Mouse (Mus musculus) spleen, adult 18-20 months (tissue): Measurements from ENCODE around the gene Hrk.

Source experiments
- DNase-seq, 2 experiments: peaks; one replicate each; pipeline ENCODE4 v3.0.0; 2022; ENCODE audit warnings: mixed read lengths in 2 of 2

Gene Hrk

GRCm38 (mm10) chr5:118164581-118164980, at the start of gene Hrk:
TSS of gene Hrk (plus strand) at chr5:118164648.
- DNase-seq, result no peak

GRCm38 (mm10) chr5:118118351-118118750, 46.1 kb upstream of the Hrk start:
- no peak for DNase-seq

GRCm38 (mm10) chr5:118118922-118119321, 45.5 kb upstream of the Hrk start:
- DNase-seq, result no peak

- no peak for DNase-seq
Measured at GRCm38 (mm10) chr5:118120670-118121069, 43.8 kb upstream of the Hrk start.

- DNase-seq, result no peak
Measured at GRCm38 (mm10) chr5:118121928-118122327, 42.5 kb upstream of the Hrk start.

GRCm38 (mm10) chr5:118123096-118123495, 41.4 kb upstream of the Hrk start:
- DNase-seq, result no peak

- DNase-seq, result no peak
Measured at GRCm38 (mm10) chr5:118126671-118127070, 37.8 kb upstream of the Hrk start.

GRCm38 (mm10) chr5:118128208-118128607, 36.2 kb upstream of the Hrk start:
- DNase-seq, result no peak

GRCm38 (mm10) chr5:118128651-118129050, 35.8 kb upstream of the Hrk start:
- DNase-seq, result no peak

- no peak for DNase-seq
Measured at GRCm38 (mm10) chr5:118136391-118136790, 28.1 kb upstream of the Hrk start.

GRCm38 (mm10) chr5:118139630-118140029, 24.8 kb upstream of the Hrk start:
- no peak for DNase-seq

- no peak for DNase-seq
Measured at GRCm38 (mm10) chr5:118142471-118142870, 22.0 kb upstream of the Hrk start.

- no peak for DNase-seq
Measured at GRCm38 (mm10) chr5:118143211-118144026, 21.0 kb upstream of the Hrk start.

- no peak for DNase-seq
Measured at GRCm38 (mm10) chr5:118144327-118144726, 20.1 kb upstream of the Hrk start.

- no peak for DNase-seq
Measured at GRCm38 (mm10) chr5:118144770-118145169, 19.7 kb upstream of the Hrk start.

- DNase-seq, result no peak
Measured at GRCm38 (mm10) chr5:118145458-118145857, 19.0 kb upstream of the Hrk start.

- no peak for DNase-seq
Measured at GRCm38 (mm10) chr5:118145999-118146679, 18.3 kb upstream of the Hrk start.

- DNase-seq, result no peak
Measured at GRCm38 (mm10) chr5:118147264-118147663, 17.2 kb upstream of the Hrk start.

- no peak for DNase-seq
Measured at GRCm38 (mm10) chr5:118149711-118150110, 14.7 kb upstream of the Hrk start.

- DNase-seq, result peak; percentile 59 to 74
Measured at GRCm38 (mm10) chr5:118154839-118155564, 9.4 kb upstream of the Hrk start, which contains the start of gene Fbxw8. TSS of gene Fbxw8 (minus strand) at chr5:118155464.

- DNase-seq, result no peak
Measured at GRCm38 (mm10) chr5:118155565-118155947, 8.9 kb upstream of the Hrk start.

- DNase-seq, result no peak
Measured at GRCm38 (mm10) chr5:118156976-118157375, 7.5 kb upstream of the Hrk start.

- no peak for DNase-seq
Measured at GRCm38 (mm10) chr5:118160691-118161090, 3.8 kb upstream of the Hrk start.

- DNase-seq, result no peak
Measured at GRCm38 (mm10) chr5:118165462-118165861, 1.0 kb downstream of the Hrk start.
